Mouse (Mus musculus) left cerebral cortex, postnatal 4 days (tissue): ENCODE results near the gene Jmjd1c. TPM values are rescaled to one million over a fixed set of nuclear protein-coding genes. Genes with fewer than 3 reads are reported as not detected.

ENCODE experiments used
- DNase-seq: peaks from one replicate; pipeline ENCODE4 v3.0.0-alpha.2; 2022
- intact Hi-C: fragments of 180-260 bp; cut with DNase I; formaldehyde crosslinking; loops from one replicate; pipeline ENCODE4 v1.15.1; 2025
- total RNA-seq, 2 experiments: library from RNA; stranded (reverse); gene quantifications; 2 replicates each; pipeline ENCODE4 v1.2.3; 2021

Gene Jmjd1c
- total RNA-seq, 2 experiments from 2014 or later: 135 to 143 TPM

DNA sequence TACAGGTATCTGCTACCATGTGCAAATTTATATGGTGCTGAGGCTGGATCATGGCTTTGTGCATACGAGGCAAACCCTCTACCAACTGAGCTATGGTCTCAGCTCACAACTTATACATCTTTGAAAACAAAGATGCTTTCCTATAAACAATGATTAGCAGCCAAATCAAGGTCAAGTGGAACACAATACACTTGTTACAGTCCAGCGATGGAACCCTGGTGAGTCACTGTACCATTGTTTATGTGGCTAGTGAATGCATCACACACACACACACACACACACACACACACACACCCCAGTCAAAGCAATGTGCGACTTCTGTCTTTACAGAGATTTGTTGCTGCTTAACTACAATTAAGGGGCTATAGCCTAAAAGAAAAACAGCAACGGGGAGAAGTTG lies 24.5 kb upstream of the Jmjd1c start:
- DNase-seq: no peak
- intact Hi-C loops: no loop called here

DNA sequence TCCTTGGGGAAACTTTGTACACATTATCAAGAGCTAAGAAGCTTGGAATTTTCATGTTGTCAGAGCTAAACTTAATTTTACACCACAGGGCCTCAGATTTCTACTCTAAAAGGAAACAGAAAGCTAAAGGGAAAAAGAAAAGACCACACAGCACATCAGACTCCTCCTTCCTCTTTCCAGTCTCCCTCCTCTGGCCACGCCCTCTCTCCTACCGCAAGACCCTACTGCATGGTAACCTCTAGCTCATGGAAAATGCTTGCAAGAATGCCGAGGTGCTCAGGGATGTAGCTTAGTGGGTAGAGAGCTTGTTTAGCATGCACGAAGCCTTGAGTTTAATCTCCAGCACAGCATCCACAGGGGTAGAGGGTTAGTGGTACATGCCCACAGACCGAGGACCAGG lies 24.0 kb upstream of the Jmjd1c start:
- intact Hi-C loops: no loop called here
- no peak for DNase-seq

DNA sequence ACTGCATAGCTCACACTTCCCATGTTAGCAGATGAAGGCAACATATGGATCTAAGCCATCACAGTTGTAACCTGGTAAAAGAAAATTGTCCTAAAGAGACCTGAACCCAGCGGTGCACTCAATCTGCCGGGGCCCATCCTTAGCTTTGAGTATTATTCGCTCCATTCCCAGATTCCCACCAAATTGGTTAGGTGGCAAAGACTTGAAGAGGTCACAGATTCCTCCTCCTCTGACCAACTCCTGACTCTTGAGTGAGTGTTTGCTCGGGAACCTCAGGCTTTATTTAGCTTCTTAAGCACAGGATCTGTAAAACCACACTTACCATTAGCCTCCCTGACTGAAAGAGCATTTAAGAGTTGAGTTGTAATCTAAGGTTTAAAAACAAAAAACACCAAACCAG lies 23.3 kb upstream of the Jmjd1c start:
- intact Hi-C loops: no loop called here
- DNase-seq: no peak

DNA sequence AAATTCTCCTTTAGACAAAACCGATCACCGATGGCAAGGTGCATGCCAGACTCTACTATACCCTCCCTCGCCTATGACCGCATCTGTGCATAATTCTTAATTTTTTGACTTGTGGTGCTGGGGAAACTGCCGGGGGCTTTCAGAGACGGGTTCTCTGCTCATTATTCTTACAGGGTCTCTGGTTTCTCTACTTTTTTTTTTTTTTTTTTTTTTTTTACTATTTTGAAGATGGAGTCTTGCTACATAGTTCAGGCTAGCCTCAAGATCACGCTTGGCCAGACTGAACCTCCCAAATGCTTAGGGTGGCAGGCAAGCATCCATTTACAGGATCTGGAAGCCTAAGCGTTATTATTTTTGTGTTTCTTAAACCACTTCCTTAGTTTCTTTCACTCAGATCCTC lies 22.3 kb upstream of the Jmjd1c start:
- DNase-seq: no peak

DNA sequence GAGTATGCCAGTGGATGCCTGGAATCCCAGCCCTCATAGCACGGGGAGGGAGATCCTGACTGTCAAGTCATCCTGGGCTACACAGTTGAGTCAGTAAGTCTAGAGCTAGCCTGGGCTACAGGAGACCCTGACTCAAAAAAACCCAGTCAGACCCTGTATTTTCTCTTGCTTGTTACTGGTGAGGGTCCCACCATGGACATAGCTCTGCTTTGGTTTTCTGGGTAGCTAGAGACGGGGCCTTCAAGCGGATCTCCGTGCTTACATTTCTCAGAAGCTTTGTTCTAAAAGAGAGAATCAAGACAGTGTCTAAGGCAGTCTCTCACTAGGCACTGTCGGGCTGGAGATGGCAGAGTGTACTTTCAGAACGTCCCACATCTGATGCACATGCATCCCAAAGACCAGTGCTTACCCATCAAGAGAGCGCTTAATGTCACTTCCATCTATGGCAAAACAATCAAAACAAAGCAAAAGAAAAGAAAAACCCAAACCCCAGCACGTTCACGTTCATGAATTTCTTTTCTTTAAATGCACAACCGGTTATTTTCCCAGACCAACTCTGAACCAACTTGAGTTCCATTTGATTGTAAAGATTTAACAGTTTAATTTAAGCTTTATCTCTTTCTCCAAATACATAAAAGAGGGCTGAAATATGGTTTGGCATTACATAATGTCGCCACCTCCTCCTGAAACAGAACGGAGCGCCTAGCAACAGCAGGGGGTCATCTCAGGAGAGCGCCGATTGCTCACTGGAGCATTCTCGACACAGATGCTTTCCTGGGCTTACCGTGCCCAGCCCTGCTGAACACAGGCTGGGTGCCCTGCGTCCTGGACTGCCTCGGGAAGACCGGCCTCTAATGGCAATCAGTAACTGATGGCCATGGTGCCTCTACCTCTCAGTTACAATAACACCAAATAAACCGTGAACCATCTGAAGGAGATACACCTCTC lies 19.7 kb upstream of the Jmjd1c start:
- DNase-seq: peak; percentile 72
- intact Hi-C loops: no loop called here

More for the DNA sequence above, 22.3 kb upstream of the Jmjd1c start:
- intact Hi-C loops: no loop called here

DNA sequence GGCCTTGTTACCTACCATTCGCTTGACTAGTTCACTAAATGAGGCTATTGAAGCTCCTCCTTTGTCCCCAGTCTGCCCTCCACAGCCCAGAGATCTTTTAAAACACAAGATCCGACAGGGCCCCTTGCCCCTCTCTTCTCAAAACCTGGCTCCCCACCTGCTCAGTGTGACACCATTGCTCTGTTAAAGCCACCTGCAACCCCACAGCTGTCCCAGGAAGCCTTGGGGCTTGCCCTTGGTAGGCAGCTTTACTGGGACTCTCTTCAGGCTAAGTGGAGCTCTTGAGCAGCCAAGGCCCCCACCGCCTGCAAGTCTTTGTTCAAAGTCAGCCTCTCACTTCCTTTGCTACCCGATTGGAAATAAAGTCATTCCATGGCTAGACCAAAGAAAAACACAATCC lies 16.9 kb upstream of the Jmjd1c start:
- intact Hi-C loops: no loop called here
- no peak for DNase-seq

DNA sequence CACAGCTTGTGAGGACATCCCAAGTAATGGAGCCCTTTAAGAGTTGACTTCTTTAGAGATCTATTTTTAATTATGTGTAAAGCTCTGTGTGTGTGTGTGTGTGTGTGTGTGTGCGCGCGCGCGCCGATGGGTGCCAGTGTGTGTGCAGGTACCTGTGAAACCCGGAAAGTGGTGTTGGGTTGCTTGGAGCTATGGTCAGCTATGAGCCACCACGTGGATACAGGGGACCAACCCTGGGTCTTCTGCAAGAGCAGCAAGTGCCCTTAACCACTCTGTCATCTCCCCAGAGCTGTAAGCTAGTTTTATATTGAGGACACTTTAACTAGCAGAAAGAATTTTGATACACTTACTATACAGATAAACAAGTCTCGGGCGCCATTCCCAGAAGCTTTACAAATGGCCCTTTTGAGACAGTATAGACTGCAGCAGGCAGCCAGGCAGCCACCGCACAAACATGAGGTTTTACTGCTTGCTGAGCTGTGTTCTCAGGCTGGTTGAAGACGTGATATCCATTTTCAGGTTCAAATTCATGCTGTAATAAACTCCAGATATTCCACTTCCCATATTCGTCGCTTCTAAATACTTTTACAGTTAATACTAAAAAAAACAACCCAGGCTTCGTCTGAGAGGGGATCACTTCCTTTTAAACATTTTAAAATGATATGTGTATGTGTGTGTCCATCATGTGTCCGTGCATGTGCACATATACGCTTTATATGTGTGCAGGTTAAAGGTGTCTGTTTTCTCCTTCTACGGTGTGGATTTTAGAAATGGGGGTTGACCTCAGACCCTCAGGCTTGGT lies 14.5 kb upstream of the Jmjd1c start:
- no peak for DNase-seq
- intact Hi-C loops: no loop called here

DNA sequence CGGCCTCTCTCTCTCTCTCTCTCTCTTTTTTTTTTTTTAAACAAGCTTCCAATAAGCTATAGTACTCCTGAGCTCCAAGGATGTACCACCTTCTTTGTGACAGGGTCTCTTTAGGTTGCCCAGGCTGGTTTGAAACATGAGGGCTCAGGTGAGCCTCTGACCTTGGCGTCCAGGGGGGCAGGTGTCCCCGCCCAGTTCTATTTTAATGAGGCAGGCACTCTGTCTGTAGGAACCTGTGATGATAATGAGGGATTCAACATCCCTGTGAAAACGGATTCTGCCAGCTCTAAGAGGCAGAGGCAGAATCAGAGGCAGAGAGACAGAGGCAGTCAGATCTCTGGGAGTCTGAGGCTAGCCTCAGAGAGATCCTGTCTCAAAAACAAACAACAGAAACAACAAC lies 13.4 kb upstream of the Jmjd1c start:
- intact Hi-C loops: no loop called here
- no peak for DNase-seq

DNA sequence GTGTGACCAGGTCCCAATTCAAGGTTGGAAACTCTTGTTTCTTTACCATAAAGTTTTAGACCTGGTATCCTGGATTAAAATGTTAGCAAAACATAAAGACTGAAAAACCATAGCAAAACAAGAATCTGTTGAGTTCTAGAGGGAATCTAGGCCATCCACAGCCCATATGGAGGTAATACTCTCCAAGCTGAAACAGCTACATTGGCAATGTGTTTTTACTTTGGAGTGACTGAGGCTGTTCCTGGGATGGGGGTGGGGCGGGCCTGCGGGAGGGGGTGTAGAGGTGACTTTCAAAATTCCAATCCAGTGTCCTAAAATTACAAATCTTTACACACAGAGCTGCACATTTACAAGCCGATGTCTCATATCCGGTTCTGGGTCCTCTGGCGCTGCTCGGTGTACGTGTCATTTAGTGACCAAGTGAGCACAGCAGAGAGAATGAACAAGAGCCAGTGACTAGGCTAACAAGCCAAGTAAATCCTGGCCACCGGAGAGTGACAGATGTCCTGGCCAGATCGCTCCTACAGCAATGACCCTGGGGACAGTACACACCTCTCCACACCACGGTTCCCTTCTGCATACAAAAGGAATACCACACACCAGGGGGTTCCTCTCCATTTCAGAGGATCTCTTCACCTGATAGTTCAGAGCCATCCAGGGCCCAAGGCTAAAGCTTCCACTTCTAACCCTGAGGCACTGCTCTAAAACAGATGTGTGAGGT lies 12.3 kb upstream of the Jmjd1c start:
- peak; percentile 64 for DNase-seq
- intact Hi-C loops: no loop called here

DNA sequence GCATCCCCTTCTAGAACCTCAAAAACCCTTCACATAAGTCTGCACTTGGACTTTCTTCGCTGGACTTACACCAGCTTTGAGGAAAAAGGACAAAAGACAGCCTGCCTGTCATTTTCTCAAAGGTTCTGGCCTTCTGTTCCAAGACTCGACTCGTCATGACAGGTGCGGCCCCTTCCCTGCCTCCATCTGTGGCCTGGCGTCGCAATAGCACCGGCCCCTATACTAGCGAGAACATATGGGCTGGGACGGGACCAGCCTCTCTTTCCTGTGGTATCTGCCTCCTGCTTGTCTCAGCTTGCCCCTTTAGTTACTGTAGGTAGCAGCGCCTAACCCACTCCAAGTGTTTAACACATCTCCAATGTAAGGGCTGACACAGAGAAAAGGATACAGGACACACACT lies 10.8 kb upstream of the Jmjd1c start:
- DNase-seq: peak; percentile 72
- intact Hi-C loops: no loop called here

DNA sequence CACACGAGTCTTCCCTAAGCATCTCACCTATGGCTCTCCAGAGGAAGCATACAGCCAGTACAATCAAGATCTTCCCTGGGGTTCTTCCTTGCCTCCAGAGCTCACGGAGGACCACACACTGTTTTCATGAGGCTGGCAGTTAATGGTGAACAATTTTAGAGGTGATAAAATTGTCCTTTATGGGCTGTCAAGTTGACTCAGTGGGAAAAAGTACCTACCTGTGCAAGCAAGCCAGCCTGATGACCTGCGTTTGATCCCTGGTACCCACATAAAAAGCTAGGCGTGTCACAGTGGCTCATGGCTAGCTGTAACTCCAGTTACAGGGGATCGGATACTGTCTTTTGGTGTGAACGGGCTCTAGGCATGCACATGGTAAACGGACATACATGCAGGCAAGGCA lies 10.0 kb upstream of the Jmjd1c start:
- intact Hi-C loops: no loop called here
- no peak for DNase-seq

DNA sequence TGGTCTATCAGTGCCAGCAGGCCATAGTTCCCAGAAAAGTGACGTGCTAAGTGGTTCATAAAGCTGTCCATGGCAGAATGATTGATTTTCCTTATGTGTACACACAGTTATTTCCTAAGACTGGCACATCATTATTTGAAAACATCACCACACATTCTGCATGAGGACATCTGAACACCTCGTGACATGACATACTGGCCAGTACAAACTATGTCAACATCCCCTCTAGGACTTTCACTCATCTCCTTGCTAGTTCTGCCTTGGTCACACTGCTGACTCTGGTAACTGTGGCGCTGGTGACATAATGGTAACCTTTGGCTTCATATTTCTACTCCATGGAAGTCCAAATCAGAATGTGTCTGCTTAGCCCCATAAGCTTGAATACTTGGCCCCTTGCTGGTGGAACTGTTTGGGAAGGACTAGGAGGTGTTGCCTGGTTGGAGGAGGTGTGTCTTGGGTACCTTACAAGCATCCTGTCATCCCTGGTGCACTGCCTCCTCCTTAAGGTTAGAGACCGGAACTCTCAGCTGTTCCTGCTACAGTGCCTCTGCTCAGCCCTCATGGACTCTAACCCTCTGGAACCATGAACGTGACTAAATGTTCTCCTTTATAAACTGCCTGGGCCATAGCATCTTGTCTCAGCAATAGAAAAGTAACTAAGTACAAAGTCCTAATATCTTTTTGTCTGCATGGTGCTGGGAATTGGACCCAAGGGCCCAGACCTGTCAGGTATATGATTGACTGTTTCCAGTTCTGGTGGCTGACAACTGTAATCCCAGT lies 8.3 kb upstream of the Jmjd1c start:
- intact Hi-C loops: no loop called here
- no peak for DNase-seq

DNA sequence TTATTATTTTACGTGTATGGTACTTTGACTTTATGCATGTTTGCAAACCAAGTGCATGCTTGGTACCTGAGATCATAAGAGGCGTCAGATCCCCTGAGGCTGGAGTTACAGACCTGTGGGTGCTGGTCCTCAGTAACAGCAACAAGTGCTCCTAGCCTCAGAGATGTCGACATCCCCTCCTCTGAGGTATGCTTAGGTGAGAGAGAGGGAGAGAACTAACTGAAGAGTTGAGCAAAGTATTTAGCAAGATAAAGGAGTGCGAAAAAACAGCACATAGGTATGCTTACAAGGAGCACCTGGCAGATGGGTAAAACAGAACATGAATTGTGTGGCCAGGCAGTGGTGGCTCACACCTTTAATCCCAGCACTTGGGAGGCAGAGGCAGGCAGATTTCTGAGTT lies 5.3 kb upstream of the Jmjd1c start:
- intact Hi-C loops: loop anchor here (10.0 kb wide), 1 partner anchor 86 kb away; no protein-coding TSS in a partner anchor
- no peak for DNase-seq

DNA sequence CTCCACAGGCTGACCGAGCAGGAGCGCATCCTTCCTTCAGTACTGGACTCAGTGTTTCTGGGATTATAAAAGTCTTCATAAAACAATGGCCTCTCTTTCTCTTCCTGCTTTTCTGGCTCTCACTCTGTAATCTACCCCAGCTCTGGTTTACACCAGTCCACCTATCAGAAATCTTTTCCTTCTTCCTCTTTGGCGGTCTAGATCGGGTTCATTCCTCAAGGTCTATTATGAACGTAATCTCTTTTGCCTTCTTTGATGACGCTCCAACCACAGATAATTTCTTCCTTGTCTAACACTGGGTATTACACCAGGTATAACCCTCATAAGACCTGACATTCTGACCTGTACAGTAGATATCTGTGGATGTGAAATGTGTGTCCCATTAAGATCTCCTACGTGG lies 1.0 kb upstream of the Jmjd1c start:
- DNase-seq: no peak
- intact Hi-C loops: loop anchor here (10.0 kb wide), 1 partner anchor 90 kb away; no protein-coding TSS in a partner anchor

DNA sequence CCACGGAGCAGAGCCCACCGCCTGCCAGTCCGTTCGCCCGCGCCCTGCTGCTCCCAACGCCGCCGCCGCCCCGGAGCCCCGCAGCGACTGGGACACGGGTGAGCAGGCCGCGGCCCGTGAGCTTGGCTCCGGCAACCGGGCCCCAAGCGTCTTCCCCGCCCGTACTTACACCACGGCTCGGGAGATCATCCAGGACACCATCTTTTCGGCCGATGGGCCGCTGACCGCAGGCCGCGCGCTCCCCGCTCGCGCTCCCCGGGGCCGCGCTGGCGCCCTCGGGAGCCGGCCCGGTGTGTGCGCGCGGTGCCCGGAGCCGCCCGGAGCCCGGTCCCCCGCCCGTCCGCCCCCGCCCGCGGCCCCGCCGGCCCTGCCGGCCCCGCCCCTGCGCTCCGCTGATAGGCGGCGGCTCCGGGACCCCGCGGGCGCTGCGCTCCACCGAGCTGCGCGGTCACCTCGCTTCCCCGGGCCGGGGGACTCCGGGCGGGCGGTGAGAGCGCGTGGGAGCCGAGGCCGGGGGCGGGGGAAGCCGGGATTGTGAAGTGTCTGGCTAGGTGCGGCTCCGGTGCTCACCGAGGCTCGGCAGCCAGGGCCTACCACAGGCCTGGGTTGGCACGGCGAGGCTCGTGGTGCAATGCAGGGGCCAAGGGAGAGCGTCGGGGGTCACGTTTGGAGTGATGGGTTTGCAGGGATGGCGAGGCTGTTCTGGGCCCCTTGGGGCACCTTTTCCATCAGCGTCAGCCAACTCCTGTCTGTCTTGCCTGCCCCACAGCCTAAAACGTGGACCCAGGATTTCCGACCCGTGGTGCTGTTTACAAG lies 904 bp downstream of the Jmjd1c start, which contains the start of gene Reep3:
Reep3 (minus strand) TSS at position 325 of the 816 bp plus-strand sequence.
- DNase-seq: peak; percentile 72
- intact Hi-C loops: loop anchor here (10.0 kb wide), 1 partner anchor 92 kb away; no protein-coding TSS in a partner anchor

DNA sequence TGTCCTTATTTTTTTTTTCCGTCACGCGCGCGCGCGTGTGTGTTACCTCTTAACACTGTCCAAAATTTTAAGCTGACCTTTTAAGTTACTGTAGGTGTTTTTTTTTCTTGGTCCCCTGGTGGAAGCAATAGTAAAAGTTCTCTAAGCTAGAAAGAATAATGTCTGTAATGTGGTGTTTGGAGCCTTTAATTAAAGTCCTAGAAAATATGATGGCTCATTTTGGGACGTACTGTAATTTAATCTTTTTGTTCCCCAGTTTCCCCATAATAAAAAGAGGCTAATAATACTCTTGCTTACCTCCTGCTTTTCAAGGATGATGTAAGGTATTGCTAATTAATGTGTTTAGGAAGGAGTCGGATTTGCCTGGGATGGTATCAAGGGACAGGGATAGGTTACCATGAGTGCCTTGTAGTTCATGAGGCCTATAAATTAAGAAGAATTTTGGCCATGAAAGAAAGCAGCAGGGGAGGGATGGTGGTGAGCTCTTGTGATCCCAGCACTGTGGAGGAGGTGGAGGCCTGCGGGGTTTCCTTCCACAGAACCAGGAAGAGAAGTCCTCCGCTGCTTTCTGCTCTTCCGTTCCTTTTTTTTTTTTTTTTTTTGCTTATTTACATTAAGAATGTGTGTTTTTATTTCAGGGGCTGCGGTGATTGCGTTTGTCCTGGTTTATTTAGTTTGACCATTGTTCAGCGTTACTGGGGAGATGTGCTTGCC lies 1.7 kb downstream of the Jmjd1c start:
- DNase-seq: no peak
- intact Hi-C loops: loop anchor here (10.0 kb wide), 1 partner anchor 93 kb away; no protein-coding TSS in a partner anchor

DNA sequence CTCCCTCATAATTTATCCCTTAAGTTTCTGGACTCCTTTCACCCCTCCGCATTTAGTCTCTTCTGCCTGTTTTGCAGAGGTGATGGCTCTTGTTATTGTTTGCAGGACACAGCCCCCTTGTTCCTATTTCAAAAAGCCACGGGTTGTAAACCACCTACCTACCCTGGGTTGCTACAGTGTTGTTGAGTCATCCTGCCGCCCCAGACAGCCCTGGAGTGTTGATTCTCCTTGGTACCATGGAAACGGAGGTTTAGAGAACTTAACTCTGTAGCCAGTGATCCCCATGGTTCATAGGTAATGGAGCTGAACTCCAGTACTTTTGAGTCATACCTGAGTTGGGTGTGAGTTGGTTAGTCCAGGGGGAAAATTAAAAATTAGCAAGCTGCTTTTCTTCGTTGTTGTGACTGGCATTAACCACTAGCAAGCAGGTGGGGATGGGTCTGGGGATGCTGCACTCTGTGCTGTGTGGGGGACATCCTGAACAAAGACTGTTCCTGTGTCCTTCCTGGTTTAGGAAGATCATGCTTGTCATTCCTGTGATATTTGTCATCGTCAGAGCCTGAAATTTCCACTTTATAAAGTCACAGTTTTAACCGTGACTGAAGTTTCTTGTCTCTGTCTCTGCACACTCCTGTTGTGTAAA lies 2.6 kb downstream of the Jmjd1c start:
- no peak for DNase-seq
- intact Hi-C loops: loop anchor here (10.0 kb wide), 1 partner anchor 94 kb away; no protein-coding TSS in a partner anchor
